Mouse (Mus musculus) kidney, adult 2 months (tissue): ENCODE measurements around the gene Ddost.

Source experiments
- CTCF ChIP-seq: fragments of 200-500 bp; conservative IDR thresholded peaks from 2 replicates; pipeline ENCODE4 v1.5.1; 2011; ENCODE audit warnings: low read depth, mild to moderate bottlenecking, control low read depth, low read length, moderate library complexity, mixed read lengths; ENCODE audit not compliant: insufficient read depth, insufficient read length
- POLR2A ChIP-seq: fragments of 200-500 bp; IDR thresholded peaks from one replicate; pipeline ENCODE4 v1.6.1; 2011; ENCODE audit warnings: low read depth, low read length, control low read depth

DNA sequence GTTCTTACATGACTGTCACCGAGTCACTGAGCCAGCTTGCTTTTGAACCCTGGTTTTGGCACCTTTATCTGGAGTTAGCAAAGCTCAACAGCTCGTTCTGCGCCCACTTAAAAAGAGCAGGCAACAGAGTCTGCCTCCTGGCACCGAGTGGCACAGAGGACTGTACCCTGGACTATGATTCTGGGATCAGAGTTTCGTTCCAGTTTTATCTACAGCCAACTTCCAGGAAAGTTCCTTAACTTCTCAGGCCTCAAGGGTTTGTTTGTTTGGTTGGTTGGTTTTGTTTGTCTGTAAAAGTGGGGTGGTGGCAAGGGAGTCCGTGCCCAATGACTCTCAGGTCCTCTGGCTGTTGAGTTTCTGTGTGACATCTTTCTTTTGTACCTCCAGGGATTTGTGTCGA is 44.2 kb downstream of the Ddost start:
- TF ChIP-seq POLR2A (no peak), CTCF (no peak)
